Mouse (Mus musculus) CH12.LX (cell line): ENCODE data around the gene AC131692.1.

ENCODE experiments used
- CTCF ChIP-seq, 2 experiments: IDR thresholded peaks in 1 of 2; conservative IDR thresholded peaks in 1 of 2; 2 replicates each; pipeline ENCODE4 v1.5.1; 2011 to 2012; ENCODE audit warnings: low read depth in 2 of 2, low read length in 2 of 2, improper control_type of control experiment in 1 of 2, inconsistent platforms in 1 of 2, mild to moderate bottlenecking in 1 of 2, moderate library complexity in 1 of 2
- POLR2A ChIP-seq: IDR thresholded peaks from 2 replicates; pipeline ENCODE4 v1.6.1; 2011; ENCODE audit warnings: low read depth, mild to moderate bottlenecking, improper control_type of control experiment, low read length

- no peak for TF ChIP-seq POLR2A
- TF ChIP-seq CTCF (conservative IDR thresholded peaks at IDR 0.05 in 1 of 2, IDR thresholded peaks at IDR 0.05 in 1 of 2; ENCODE audit: low read depth in 2 of 2, low read length in 2 of 2) = no peak
Measured at GRCm38 (mm10) chr19:6105586-6105985, 11.4 kb downstream of the AC131692.1 start, which contains the start of gene Naaladl1.
